Mouse (Mus musculus): ENCODE measurements around the gene Evi5. TPM values are rescaled to one million over a fixed set of nuclear protein-coding genes. Genes with fewer than 3 reads are reported as not detected.

Evi5 gene
- polyA plus RNA-seq, 1 experiment from 2014 or later: 84.3 TPM

DNA sequence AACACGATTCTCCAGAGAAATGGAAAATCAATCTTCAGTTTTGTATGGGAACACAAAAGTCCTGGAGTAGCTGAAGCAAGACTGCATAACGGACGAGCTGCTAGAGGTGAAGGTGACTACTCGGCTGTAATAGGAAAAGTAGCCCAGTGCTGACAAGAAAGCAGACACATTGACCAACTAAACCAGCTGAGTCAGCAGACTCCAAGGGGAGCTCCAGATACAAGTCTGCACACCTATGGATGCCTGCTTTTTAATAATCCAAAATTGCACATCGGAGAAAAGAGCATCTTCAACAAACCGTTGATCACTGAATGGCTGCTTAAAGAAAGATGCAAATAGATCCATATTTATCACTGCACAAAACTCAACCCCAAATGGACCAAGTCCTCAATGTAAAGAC, 76.6 kb downstream of the Evi5 start:
- Histone ChIP-seq H3K27ac (no peak overlapping the region), H3K4me3 (replicated peaks; ENCODE audit: low read depth, low read length) (no peak overlapping the region), H3K9me3 (replicated peaks; ENCODE audit: low read length) (no peaks in the 10 kb centered on the region), H3K36me3 (ENCODE audit: insufficient read depth, low read length) (peaks cover 11% of the 10 kb centered on the region), H3K4me2 (ENCODE audit: low read length) (no peak overlapping the region), H3K9ac (ENCODE audit: low read depth, low read length) (no peak overlapping the region), H3K27me3 (ENCODE audit: insufficient read depth, low read length) (no peaks in the 10 kb centered on the region), H3K4me1 (replicated peaks; ENCODE audit: insufficient read depth, low read length) (no peaks in the 10 kb centered on the region)
- ATAC-seq (replicated peaks; ENCODE audit: low FRiP score, low read depth): no peak
- TF ChIP-seq CTCF (IDR thresholded peaks at IDR 0.05; ENCODE audit: low read depth): no peak
- DNase-seq (ENCODE audit: low spot score): no peak
- 87% methylated on average over 6 of the region's 6 CpGs for WGBS

DNA sequence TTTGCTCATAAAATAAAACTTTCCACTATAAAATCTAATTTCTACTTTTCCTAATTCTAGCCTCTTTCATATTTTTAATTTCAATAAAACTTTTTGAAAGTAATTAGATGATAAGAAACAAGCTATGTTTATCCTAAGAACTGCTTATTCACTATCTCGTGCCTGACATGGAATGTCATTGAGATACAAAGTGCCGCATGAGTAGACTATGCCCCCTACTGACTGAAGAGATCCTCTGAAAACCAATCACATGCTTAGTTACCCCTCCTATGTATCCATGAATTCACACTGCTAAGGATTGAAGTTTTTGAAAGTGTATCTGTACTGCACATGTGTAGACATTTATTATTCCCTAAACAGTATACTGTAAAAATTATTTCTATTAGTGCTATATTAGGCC, 81.0 kb downstream of the Evi5 start:
- Histone ChIP-seq H3K4me1 (replicated peaks; ENCODE audit: insufficient read depth, low read length) (no peaks in the 10 kb centered on the region), H3K4me3 (replicated peaks; ENCODE audit: low read depth, low read length) (no peak overlapping the region), H3K36me3 (ENCODE audit: insufficient read depth, low read length) (peaks cover 11% of the 10 kb centered on the region), H3K9me3 (replicated peaks; ENCODE audit: low read length) (no peaks in the 10 kb centered on the region), H3K27ac (no peak overlapping the region), H3K27me3 (ENCODE audit: insufficient read depth, low read length) (no peaks in the 10 kb centered on the region), H3K9ac (ENCODE audit: low read depth, low read length) (no peak overlapping the region), H3K4me2 (ENCODE audit: low read length) (no peak overlapping the region)
- ATAC-seq (replicated peaks; ENCODE audit: low FRiP score, low read depth): no peak
- TF ChIP-seq CTCF (IDR thresholded peaks at IDR 0.05; ENCODE audit: low read depth): peak; percentile 50
- peak; percentile 32 for DNase-seq (ENCODE audit: low spot score)
- 63% methylated on average over 2 of the region's 2 CpGs for WGBS

- H3K27ac ChIP-seq: no peak overlapping the region
- H3K4me1 ChIP-seq (replicated peaks; ENCODE audit: insufficient read depth, low read length): no peaks in the 10 kb centered on the region
- H3K9ac ChIP-seq (ENCODE audit: low read depth, low read length): no peak overlapping the region
- H3K27me3 ChIP-seq (ENCODE audit: insufficient read depth, low read length): no peaks in the 10 kb centered on the region
- TF ChIP-seq CTCF (IDR thresholded peaks at IDR 0.05; ENCODE audit: low read depth): no peak
- ATAC-seq (replicated peaks; ENCODE audit: low FRiP score, low read depth): peak; percentile 65; the same call in 1 of the 2 replicates
- no peak overlapping the region for H3K4me3 ChIP-seq (replicated peaks; ENCODE audit: low read depth, low read length)
- WGBS: 32% methylated on average over 3 of the region's 3 CpGs
- H3K4me2 ChIP-seq (ENCODE audit: low read length): no peak overlapping the region
- H3K36me3 ChIP-seq (ENCODE audit: insufficient read depth, low read length): peaks cover 11% of the 10 kb centered on the region
- no peaks in the 10 kb centered on the region for H3K9me3 ChIP-seq (replicated peaks; ENCODE audit: low read length)
- peak; percentile 31 for DNase-seq (ENCODE audit: low spot score)
Measured at GRCm38 (mm10) chr5:107793258-107793657, 81.6 kb downstream of the Evi5 start.

DNA sequence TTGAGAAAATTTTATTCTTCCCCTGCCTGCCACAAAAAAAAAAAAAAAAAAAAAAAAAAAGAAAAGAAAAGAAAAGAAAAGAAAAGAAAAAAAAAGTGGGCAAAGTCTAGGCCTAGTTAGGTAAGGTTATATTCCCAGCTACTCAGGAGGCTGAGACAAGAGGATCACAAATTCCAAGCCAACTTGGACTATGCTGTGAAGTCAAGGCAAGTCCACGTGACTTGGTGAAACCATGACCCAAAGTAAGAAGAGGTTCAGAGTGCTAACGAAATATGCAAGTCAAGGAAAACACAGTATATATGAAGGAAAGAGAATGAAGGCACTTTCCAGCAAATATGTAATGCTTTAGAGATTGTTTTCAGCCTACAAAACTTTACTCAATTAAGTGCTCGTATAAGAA, 82.4 kb downstream of the Evi5 start:
- DNase-seq (ENCODE audit: low spot score): no peak
- TF ChIP-seq CTCF (IDR thresholded peaks at IDR 0.05; ENCODE audit: low read depth): no peak
- H3K27ac ChIP-seq: no peak overlapping the region
- ATAC-seq (replicated peaks; ENCODE audit: low FRiP score, low read depth): no peak
- WGBS: 94% methylated on average over 3 of the region's 3 CpGs
- no peaks in the 10 kb centered on the region for H3K27me3 ChIP-seq (ENCODE audit: insufficient read depth, low read length)
- H3K9ac ChIP-seq (ENCODE audit: low read depth, low read length): no peak overlapping the region
- no peak overlapping the region for H3K4me3 ChIP-seq (replicated peaks; ENCODE audit: low read depth, low read length)
- no peaks in the 10 kb centered on the region for H3K4me1 ChIP-seq (replicated peaks; ENCODE audit: insufficient read depth, low read length)
- no peak overlapping the region for H3K4me2 ChIP-seq (ENCODE audit: low read length)
- H3K36me3 ChIP-seq (ENCODE audit: insufficient read depth, low read length): peaks cover 14% of the 10 kb centered on the region
- no peaks in the 10 kb centered on the region for H3K9me3 ChIP-seq (replicated peaks; ENCODE audit: low read length)

- H3K27ac ChIP-seq: no peak overlapping the region
- no peaks in the 10 kb centered on the region for H3K4me1 ChIP-seq (replicated peaks; ENCODE audit: insufficient read depth, low read length)
- H3K9ac ChIP-seq (ENCODE audit: low read depth, low read length): no peak overlapping the region
- no peaks in the 10 kb centered on the region for H3K9me3 ChIP-seq (replicated peaks; ENCODE audit: low read length)
- no peak for TF ChIP-seq CTCF (IDR thresholded peaks at IDR 0.05; ENCODE audit: low read depth)
- no peak overlapping the region for H3K4me3 ChIP-seq (replicated peaks; ENCODE audit: low read depth, low read length)
- peaks cover 15% of the 10 kb centered on the region for H3K36me3 ChIP-seq (ENCODE audit: insufficient read depth, low read length)
- DNase-seq (ENCODE audit: low spot score): no peak
- ATAC-seq (replicated peaks; ENCODE audit: low FRiP score, low read depth): no peak
- 79% methylated on average over 2 of the region's 2 CpGs for WGBS
- H3K27me3 ChIP-seq (ENCODE audit: insufficient read depth, low read length): no peaks in the 10 kb centered on the region
- H3K4me2 ChIP-seq (ENCODE audit: low read length): no peak overlapping the region
Measured at GRCm38 (mm10) chr5:107791966-107792365, 82.9 kb downstream of the Evi5 start.

DNA sequence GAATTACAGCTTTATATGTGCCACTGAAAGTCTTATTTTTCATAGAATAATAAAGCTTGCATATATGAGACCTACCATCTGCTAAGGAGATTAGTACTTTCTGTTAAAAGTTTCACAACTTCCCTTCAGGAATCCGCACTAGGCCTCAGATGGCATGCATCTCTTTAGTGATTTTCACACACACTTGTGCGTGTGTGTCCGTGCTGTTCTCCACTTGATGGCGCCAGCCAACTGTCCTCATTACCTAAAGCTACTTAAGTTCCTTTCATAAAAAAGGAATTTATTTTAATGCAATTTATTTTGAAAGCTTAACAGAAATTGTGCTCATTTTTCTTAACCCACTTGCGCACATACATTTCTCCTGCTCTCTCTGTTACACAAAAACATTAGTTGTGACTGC, 85.4 kb downstream of the Evi5 start:
- H3K27me3 ChIP-seq (ENCODE audit: insufficient read depth, low read length): no peaks in the 10 kb centered on the region
- H3K4me3 ChIP-seq (replicated peaks; ENCODE audit: low read depth, low read length): no peak overlapping the region
- peak; percentile 22 for DNase-seq (ENCODE audit: low spot score)
- WGBS: 77% methylated on average over 5 of the region's 5 CpGs
- no peak overlapping the region for H3K9ac ChIP-seq (ENCODE audit: low read depth, low read length)
- no peak for ATAC-seq (replicated peaks; ENCODE audit: low FRiP score, low read depth)
- H3K4me2 ChIP-seq (ENCODE audit: low read length): no peak overlapping the region
- no peaks in the 10 kb centered on the region for H3K4me1 ChIP-seq (replicated peaks; ENCODE audit: insufficient read depth, low read length)
- peaks cover 8% of the 10 kb centered on the region for H3K36me3 ChIP-seq (ENCODE audit: insufficient read depth, low read length)
- no peak overlapping the region for H3K27ac ChIP-seq
- peak; percentile 67 for TF ChIP-seq CTCF (IDR thresholded peaks at IDR 0.05; ENCODE audit: low read depth)
- H3K9me3 ChIP-seq (replicated peaks; ENCODE audit: low read length): no peaks in the 10 kb centered on the region

Measured in kidney, postnatal 0 days (tissue).